Mouse (Mus musculus) lung, adult 2 months (tissue): ENCODE measurements around the gene Pigk.

Experiments
- CTCF ChIP-seq: fragments of 200-500 bp; IDR thresholded peaks from 2 replicates; pipeline ENCODE4 v1.5.1; 2011; ENCODE audit warnings: mild to moderate bottlenecking, low read length, control low read depth; ENCODE audit not compliant: insufficient read depth
- POLR2A ChIP-seq: fragments of 200-500 bp; IDR thresholded peaks from 2 replicates; pipeline ENCODE4 v1.6.1; 2011; ENCODE audit warnings: low read depth, mild to moderate bottlenecking, control low read depth, low read length, borderline replicate concordance; ENCODE audit errors: extremely low read depth

GRCm38 (mm10) chr3:152733011-152733410 lies 19.1 kb downstream of the Pigk start:
- no peak for TF ChIP-seq POLR2A
- TF ChIP-seq CTCF = no peak
